Mouse (Mus musculus): Measurements from ENCODE around the gene E330017A01Rik. TPM values are rescaled to one million over a fixed set of nuclear protein-coding genes. Genes with fewer than 3 reads are reported as not detected.

The E330017A01Rik gene
- polyA plus RNA-seq, 1 experiment from 2014 or later: not detected

- Histone ChIP-seq H3K9me3 (replicated peaks) (no peaks in the 10 kb centered on the region), H3K27ac (peak overlapping the region; percentile 100), H3K36me3 (no peaks in the 10 kb centered on the region), H3K4me2 (peak overlapping the region; percentile 61), H3K9ac (peak overlapping the region; percentile 67), H3K4me3 (peak overlapping the region; percentile 27), H3K4me1 (peaks cover 97% of the 10 kb centered on the region), H3K27me3 (replicated peaks) (no peaks in the 10 kb centered on the region)
- no peak for ATAC-seq
These were observed 23.8 kb upstream of the E330017A01Rik start for GRCm38 (mm10) chr16:58662287-58662791.

- Histone ChIP-seq H3K36me3 (no peaks in the 10 kb centered on the region), H3K4me3 (peak overlapping the region; percentile 27), H3K4me2 (peak overlapping the region; percentile 61), H3K4me1 (peaks cover 97% of the 10 kb centered on the region), H3K9ac (peak overlapping the region; percentile 67), H3K9me3 (replicated peaks) (no peaks in the 10 kb centered on the region), H3K27ac (peak overlapping the region; percentile 100), H3K27me3 (replicated peaks) (no peaks in the 10 kb centered on the region)
- peak; percentile 94 for ATAC-seq
- WGBS (ENCODE audit: insufficient replicate concordance): 20% methylated on average over 5 of the region's 5 CpGs
These were observed 23.3 kb upstream of the E330017A01Rik start for GRCm38 (mm10) chr16:58661826-58662225.

- Histone ChIP-seq H3K27ac (peak overlapping the region; percentile 85), H3K36me3 (no peaks in the 10 kb centered on the region), H3K4me1 (peaks cover 72% of the 10 kb centered on the region), H3K9me3 (replicated peaks) (no peaks in the 10 kb centered on the region), H3K27me3 (replicated peaks) (no peaks in the 10 kb centered on the region), H3K4me3 (no peak overlapping the region; the same call in 1 of the 2 replicates), H3K4me2 (peak overlapping the region; percentile 56), H3K9ac (peak overlapping the region; percentile 51; the same call in 1 of the 2 replicates)
- peak; percentile 72 for ATAC-seq
- 54% methylated on average over 6 of the region's 6 CpGs for WGBS (ENCODE audit: insufficient replicate concordance)
These were observed 20.1 kb upstream of the E330017A01Rik start for GRCm38 (mm10) chr16:58658668-58659067.

GRCm38 (mm10) chr16:58656526-58656925, 18.0 kb upstream of the E330017A01Rik start:
- H3K4me3 ChIP-seq: no peak overlapping the region
- H3K9ac ChIP-seq: peak overlapping the region; percentile 14; the same call in 1 of the 2 replicates
- H3K9me3 ChIP-seq (replicated peaks): no peaks in the 10 kb centered on the region
- H3K4me2 ChIP-seq: no peak overlapping the region
- 86% methylated on average over 4 of the region's 4 CpGs for WGBS (ENCODE audit: insufficient replicate concordance)
- H3K36me3 ChIP-seq: no peaks in the 10 kb centered on the region
- peaks cover 52% of the 10 kb centered on the region for H3K4me1 ChIP-seq
- ATAC-seq: no peak
- no peaks in the 10 kb centered on the region for H3K27me3 ChIP-seq (replicated peaks)
- H3K27ac ChIP-seq: peak overlapping the region; percentile 38

- Histone ChIP-seq H3K27ac (no peak overlapping the region), H3K4me3 (no peak overlapping the region), H3K36me3 (no peaks in the 10 kb centered on the region), H3K4me2 (no peak overlapping the region), H3K9me3 (replicated peaks) (no peaks in the 10 kb centered on the region), H3K9ac (no peak overlapping the region), H3K27me3 (replicated peaks) (no peaks in the 10 kb centered on the region), H3K4me1 (peaks cover 44% of the 10 kb centered on the region)
- no peak for ATAC-seq
These were observed 17.2 kb upstream of the E330017A01Rik start for GRCm38 (mm10) chr16:58655751-58656150.

GRCm38 (mm10) chr16:58649979-58650378, 11.4 kb upstream of the E330017A01Rik start:
- H3K4me2 ChIP-seq: no peak overlapping the region
- H3K36me3 ChIP-seq: no peaks in the 10 kb centered on the region
- H3K9ac ChIP-seq: no peak overlapping the region
- no peaks in the 10 kb centered on the region for H3K27me3 ChIP-seq (replicated peaks)
- no peaks in the 10 kb centered on the region for H3K9me3 ChIP-seq (replicated peaks)
- H3K27ac ChIP-seq: no peak overlapping the region
- WGBS (ENCODE audit: insufficient replicate concordance): 92% methylated on average over 10 of the region's 10 CpGs
- H3K4me3 ChIP-seq: no peak overlapping the region
- no peak for ATAC-seq
- no peaks in the 10 kb centered on the region; the same call in 1 of the 2 replicates for H3K4me1 ChIP-seq

DNA sequence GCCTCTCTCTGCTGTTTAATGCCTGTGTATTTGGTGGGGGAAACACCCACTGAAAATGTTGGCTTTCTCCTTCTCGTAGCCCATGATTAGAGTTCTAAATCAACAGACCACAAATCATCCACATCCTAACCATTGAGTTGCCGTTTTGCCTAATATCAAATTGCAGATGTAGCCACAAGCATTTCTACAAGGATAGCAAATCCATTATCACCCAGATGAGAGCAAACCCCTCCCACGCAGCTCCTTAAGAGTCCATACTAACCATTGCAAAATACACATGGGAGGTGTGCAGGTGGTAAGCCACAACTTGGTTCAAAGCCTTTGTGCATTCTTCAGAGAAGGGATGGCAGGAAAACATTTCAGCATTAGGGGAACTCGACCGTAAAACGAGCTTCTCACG, 523 bp downstream of the E330017A01Rik start:
- WGBS (ENCODE audit: insufficient replicate concordance): 78% methylated on average over 7 of the region's 7 CpGs
- Histone ChIP-seq H3K27ac (peak overlapping the region; percentile 52), H3K4me3 (no peak overlapping the region), H3K4me2 (no peak overlapping the region), H3K9ac (0 out of 2 replicates have a peak overlapping the region, but pooled peaks have one; percentile 13), H3K9me3 (replicated peaks) (no peaks in the 10 kb centered on the region), H3K4me1 (peaks cover 20% of the 10 kb centered on the region), H3K27me3 (replicated peaks) (no peaks in the 10 kb centered on the region), H3K36me3 (no peaks in the 10 kb centered on the region)
- ATAC-seq: no peak

- H3K27me3 ChIP-seq (replicated peaks): no peaks in the 10 kb centered on the region
- peak overlapping the region; percentile 52 for H3K27ac ChIP-seq
- ATAC-seq: peak; percentile 86
- WGBS (ENCODE audit: insufficient replicate concordance): 23% methylated on average over 4 of the region's 4 CpGs
- no peak overlapping the region for H3K9ac ChIP-seq
- H3K4me3 ChIP-seq: no peak overlapping the region
- H3K4me2 ChIP-seq: no peak overlapping the region
- H3K9me3 ChIP-seq (replicated peaks): no peaks in the 10 kb centered on the region
- H3K36me3 ChIP-seq: no peaks in the 10 kb centered on the region
- peaks cover 20% of the 10 kb centered on the region for H3K4me1 ChIP-seq
These were observed 1.1 kb downstream of the E330017A01Rik start for GRCm38 (mm10) chr16:58637448-58637847.

- Histone ChIP-seq H3K9ac (no peak overlapping the region), H3K27ac (no peak overlapping the region), H3K27me3 (replicated peaks) (no peaks in the 10 kb centered on the region), H3K4me1 (peaks cover 20% of the 10 kb centered on the region), H3K36me3 (no peaks in the 10 kb centered on the region), H3K9me3 (replicated peaks) (no peaks in the 10 kb centered on the region), H3K4me2 (no peak overlapping the region), H3K4me3 (no peak overlapping the region)
- WGBS (ENCODE audit: insufficient replicate concordance): 75% methylated on average over 2 of the region's 2 CpGs
- ATAC-seq: no peak
These were observed 2.7 kb downstream of the E330017A01Rik start for GRCm38 (mm10) chr16:58635866-58636265.

- H3K36me3 ChIP-seq: no peaks in the 10 kb centered on the region
- H3K4me2 ChIP-seq: no peak overlapping the region
- peak overlapping the region; percentile 75 for H3K27ac ChIP-seq
- H3K4me3 ChIP-seq: no peak overlapping the region
- peaks cover 45% of the 10 kb centered on the region for H3K4me1 ChIP-seq
- no peaks in the 10 kb centered on the region for H3K27me3 ChIP-seq (replicated peaks)
- peak overlapping the region; percentile 6; the same call in 1 of the 2 replicates for H3K9ac ChIP-seq
- no peaks in the 10 kb centered on the region for H3K9me3 ChIP-seq (replicated peaks)
- 54% methylated on average over 2 of the region's 2 CpGs for WGBS (ENCODE audit: insufficient replicate concordance)
- ATAC-seq: peak; percentile 69; the same call in 1 of the 2 replicates
These were observed 8.8 kb downstream of the E330017A01Rik start for GRCm38 (mm10) chr16:58629736-58630135.

- H3K4me3 ChIP-seq: no peak overlapping the region
- peaks cover 45% of the 10 kb centered on the region for H3K4me1 ChIP-seq
- no peaks in the 10 kb centered on the region for H3K27me3 ChIP-seq (replicated peaks)
- WGBS (ENCODE audit: insufficient replicate concordance): 56% methylated on average over 5 of the region's 5 CpGs
- H3K9ac ChIP-seq: no peak overlapping the region
- no peak overlapping the region for H3K4me2 ChIP-seq
- H3K9me3 ChIP-seq (replicated peaks): no peaks in the 10 kb centered on the region
- ATAC-seq: peak; percentile 70
- no peaks in the 10 kb centered on the region for H3K36me3 ChIP-seq
- peak overlapping the region; percentile 75 for H3K27ac ChIP-seq
These were observed 9.6 kb downstream of the E330017A01Rik start for GRCm38 (mm10) chr16:58628968-58629367.

- WGBS (ENCODE audit: insufficient replicate concordance): 100% methylated on average over 2 of the region's 2 CpGs
- H3K4me1 ChIP-seq: peaks cover 45% of the 10 kb centered on the region
- H3K27me3 ChIP-seq (replicated peaks): no peaks in the 10 kb centered on the region
- peak overlapping the region; percentile 33 for H3K9ac ChIP-seq
- H3K4me2 ChIP-seq: no peak overlapping the region
- peak overlapping the region; percentile 75 for H3K27ac ChIP-seq
- ATAC-seq: no peak
- H3K9me3 ChIP-seq (replicated peaks): no peaks in the 10 kb centered on the region
- no peaks in the 10 kb centered on the region for H3K36me3 ChIP-seq
- H3K4me3 ChIP-seq: no peak overlapping the region
These were observed 10.2 kb downstream of the E330017A01Rik start for GRCm38 (mm10) chr16:58628336-58628680.

All from liver, embryonic 12.5 days (tissue).